Mouse (Mus musculus) liver, embryonic 14.5 days (tissue): ENCODE data around the gene Cdk11b.

Experiments used
- CTCF ChIP-seq: IDR thresholded peaks from 2 replicates; pipeline ENCODE4 v1.5.1; 2016; ENCODE audit warnings: antibody characterized with exemption, low read depth, control low read depth
- EP300 ChIP-seq: IDR thresholded peaks from 2 replicates; pipeline ENCODE4 v1.6.1; 2016; ENCODE audit warnings: antibody characterized with exemption, low read depth

DNA sequence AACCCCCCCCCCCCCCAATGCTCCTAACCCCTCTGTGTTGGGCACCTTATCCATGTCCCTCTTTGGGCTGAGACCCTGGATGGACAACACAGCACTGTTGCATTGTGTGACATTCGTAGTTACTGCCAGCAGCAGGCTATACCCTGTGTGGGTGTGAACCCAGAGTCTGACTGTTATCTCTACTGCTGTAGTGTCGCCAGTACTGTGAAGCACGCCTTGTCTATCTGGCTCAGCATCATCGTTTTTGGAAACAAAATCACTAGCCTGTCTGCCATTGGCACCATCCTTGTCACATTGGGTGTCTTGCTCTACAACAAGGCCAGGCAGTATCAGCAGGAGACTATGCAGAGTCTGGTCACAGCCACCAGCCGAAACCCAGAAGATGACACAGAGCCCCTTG, 6.3 kb upstream of the Cdk11b start:
- TF ChIP-seq EP300 (no peak), CTCF (no peak)
